Mouse (Mus musculus) macrophage (primary cell): ENCODE results near the gene Rad51b. TPM values are rescaled to one million over a fixed set of nuclear protein-coding genes. Genes with fewer than 3 reads are reported as not detected.

ENCODE experiments used
- H3K27ac ChIP-seq: fragments of 350-480 bp; formaldehyde crosslinking; 2 replicates; pipeline ENCODE4 v1.9.0; 2021
- H3K36me3 ChIP-seq: fragments of 350-480 bp; formaldehyde crosslinking; 2 replicates; pipeline ENCODE4 v1.9.0; 2021; ENCODE audit errors: inconsistent target
- H3K4me3 ChIP-seq: fragments of 350-480 bp; formaldehyde crosslinking; 2 replicates; pipeline ENCODE4 v1.9.0; 2021; ENCODE audit errors: inconsistent target
- H3K79me2 ChIP-seq: fragments of 350-480 bp; formaldehyde crosslinking; 2 replicates; pipeline ENCODE4 v1.9.0; 2021; ENCODE audit errors: inconsistent target
- WGBS: methylation state at CpG from one replicate; pipeline ENCODE4 v1.1.7; 2026; ENCODE audit warnings: inconsistent platforms; ENCODE audit not compliant: missing documents; 5-methylcytosine and 5-hydroxymethylcytosine counted together
- polyA plus RNA-seq: library from polyadenylated mRNA; stranded (reverse); fragments of 250-400 nt; gene quantifications from 3 replicates; pipeline ENCODE4 v1.2.4, GENCODE M21; 2018; ENCODE audit warnings: inconsistent platforms

Gene Rad51b
- polyA plus RNA-seq, 1 experiment from 2014 or later: 1.3 TPM

DNA sequence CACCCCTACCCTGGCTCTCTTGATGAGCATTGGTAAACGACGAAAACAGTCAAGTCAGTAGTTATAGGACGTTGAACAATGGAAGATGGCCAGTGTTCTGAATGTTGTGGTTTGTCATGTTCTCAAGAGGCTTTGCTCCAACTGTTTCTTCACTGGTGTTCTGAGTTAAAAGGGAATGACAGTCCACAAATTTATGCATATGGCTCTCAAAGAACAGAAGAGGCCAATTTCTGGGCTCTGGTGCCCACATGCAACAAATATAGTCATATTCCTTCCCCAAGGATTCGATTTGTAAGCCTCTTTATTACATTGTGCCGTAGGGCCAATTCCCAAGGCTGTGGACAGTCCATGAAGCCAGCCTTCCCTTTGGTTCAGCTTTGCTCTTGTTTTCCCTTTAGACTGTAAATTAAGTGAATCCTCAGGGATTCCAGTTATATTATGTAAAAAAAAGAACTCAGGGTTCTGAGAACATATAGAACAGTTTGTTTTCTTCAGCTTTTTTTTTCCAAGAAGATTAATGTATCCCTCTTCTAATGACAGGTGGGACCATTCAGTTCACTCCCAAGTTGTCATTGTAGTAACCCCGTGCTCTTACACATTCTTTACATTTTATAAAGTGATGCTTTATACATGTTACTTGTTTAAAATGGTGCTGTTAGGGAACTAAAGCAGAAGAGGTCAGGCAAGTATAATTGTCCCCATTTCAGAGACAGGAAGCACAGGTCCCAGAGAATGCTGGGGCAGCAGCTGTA lies 287.6 kb downstream of the Rad51b start:
- H3K79me2 ChIP-seq: no peaks in the 10 kb centered on the region
- no peak overlapping the region for H3K27ac ChIP-seq
- H3K36me3 ChIP-seq: no peaks in the 10 kb centered on the region
- 93% methylated on average over 6 of the region's 6 CpGs for WGBS
- no peak overlapping the region for H3K4me3 ChIP-seq

DNA sequence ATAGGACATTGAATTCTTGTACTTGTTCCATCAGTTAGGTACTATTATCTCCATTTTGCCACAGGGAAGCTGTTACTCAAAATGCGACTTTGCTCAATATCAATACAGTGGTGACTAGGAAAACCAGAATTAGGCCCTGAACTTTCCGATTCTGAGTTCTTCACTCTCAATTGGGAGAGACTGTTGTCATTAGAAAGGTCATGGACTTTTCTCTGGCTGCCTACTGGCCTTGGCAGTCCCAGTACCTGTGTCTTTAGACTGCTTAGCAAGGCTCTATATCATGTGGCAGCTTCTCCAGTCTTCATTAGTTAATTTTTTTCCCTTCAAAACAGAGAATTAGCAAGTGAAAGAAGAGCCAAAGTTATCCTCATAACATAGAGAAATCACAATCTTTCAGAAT lies 288.3 kb downstream of the Rad51b start:
- WGBS: 95% methylated on average over 2 of the region's 2 CpGs

DNA sequence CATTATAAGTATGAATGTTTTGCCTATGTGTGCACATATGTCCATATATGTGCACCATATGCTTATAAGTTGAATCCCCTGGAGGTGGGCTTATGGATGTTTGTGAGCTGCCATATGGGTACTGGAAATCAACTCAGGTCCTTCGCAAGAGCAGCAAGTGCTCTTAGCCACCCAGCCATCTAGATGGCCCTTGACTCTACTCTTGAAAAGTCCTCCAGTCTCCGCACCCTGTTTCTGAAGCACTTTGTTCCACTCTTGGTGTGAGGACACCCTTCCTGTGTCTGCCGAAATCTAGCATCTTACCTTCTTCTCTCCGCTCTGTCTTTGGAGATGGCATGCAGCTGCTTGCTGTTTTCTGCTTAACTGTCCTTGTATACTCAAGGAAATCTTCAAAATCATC lies 291.7 kb downstream of the Rad51b start:
- H3K79me2 ChIP-seq: no peaks in the 10 kb centered on the region
- 96% methylated on average over 4 of the region's 4 CpGs for WGBS
- no peak overlapping the region for H3K27ac ChIP-seq
- H3K4me3 ChIP-seq: no peak overlapping the region
- no peaks in the 10 kb centered on the region for H3K36me3 ChIP-seq

More for the DNA sequence above, 288.3 kb downstream of the Rad51b start:
- Histone ChIP-seq H3K36me3 (no peaks in the 10 kb centered on the region), H3K27ac (no peak overlapping the region), H3K79me2 (no peaks in the 10 kb centered on the region), H3K4me3 (no peak overlapping the region)

DNA sequence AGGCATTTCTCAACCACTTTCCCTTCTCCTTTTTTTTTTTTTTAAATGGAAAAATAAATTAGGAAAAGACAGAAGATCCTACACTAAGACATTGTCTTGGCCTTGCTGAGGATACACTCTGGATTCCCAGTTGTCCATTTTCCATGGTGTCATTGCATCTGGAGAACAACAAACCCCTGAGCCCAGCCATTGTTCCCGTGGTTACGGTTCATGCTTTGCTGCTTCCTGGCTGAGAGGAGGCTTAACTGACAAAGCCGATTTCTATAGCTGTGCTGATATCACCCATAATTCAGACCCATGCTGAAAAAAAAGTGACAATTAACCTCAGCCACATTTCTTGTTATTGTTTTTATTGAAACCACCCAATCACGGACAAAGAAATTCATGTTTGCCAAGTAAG lies 295.1 kb downstream of the Rad51b start:
- 83% methylated on average over 4 of the region's 4 CpGs for WGBS
- Histone ChIP-seq H3K27ac (no peak overlapping the region), H3K4me3 (no peak overlapping the region), H3K79me2 (no peaks in the 10 kb centered on the region), H3K36me3 (no peaks in the 10 kb centered on the region)

DNA sequence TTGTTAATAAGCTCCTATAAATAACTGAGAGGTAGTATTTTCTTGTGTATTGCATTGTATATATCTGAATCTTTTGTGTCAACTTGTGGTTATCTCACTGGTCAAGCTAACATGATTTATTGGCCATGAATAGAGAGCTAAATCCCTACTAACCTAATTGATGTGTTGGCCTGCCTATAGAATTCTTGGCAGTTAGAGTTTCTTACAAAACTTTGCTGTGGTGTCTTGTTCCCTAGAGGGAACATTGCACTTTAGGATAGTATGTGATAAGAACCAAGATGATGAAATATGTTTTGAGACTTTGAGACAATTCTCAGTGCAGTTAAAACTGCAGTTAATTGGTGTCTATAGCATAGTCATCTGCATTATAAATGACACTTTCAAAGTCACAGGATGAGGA lies 299.8 kb downstream of the Rad51b start:
- Histone ChIP-seq H3K79me2 (no peaks in the 10 kb centered on the region), H3K27ac (no peak overlapping the region), H3K36me3 (no peaks in the 10 kb centered on the region), H3K4me3 (no peak overlapping the region)

DNA sequence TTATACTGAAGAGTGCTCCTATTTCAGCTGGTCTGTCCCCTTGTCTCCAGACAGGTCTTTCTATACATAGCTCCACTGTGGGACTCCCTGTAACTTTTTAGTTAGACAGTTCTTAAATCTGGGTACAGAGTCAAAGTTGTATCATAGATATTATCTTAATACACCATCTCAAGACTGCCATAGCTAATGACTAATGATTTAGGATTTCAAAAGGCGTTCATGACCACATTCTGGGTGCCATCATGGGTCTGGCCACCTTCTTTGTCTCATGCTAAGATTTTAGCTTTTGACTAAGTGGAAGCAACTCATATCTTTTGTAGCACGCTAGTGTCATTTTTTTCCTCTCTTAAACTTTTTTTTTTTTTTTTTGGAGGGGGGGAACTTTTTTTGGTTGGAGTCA lies 300.3 kb downstream of the Rad51b start:
- H3K79me2 ChIP-seq: no peaks in the 10 kb centered on the region
- 89% methylated on average over 2 of the region's 2 CpGs for WGBS
- no peak overlapping the region for H3K27ac ChIP-seq
- H3K4me3 ChIP-seq: no peak overlapping the region
- no peaks in the 10 kb centered on the region for H3K36me3 ChIP-seq

DNA sequence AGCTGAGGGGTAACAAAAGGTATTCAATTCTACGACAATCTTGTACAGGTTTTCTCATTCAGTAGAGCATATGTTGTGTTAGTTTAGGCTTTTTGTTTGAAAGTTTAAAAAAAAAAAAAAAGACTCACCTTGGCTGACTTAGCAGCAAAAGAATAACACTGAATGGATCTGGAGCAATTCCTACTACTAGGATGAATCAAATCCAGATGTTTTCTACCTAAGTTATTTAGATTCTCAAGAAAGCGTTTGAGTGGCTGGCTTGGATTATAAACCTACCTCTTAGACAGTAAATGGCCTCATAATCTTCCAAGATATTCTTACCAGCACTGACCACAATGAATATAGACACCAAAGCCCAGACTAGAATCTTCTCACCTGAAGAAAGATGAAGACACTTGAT lies 300.7 kb downstream of the Rad51b start:
- WGBS: 96% methylated on average over 2 of the region's 2 CpGs
- Histone ChIP-seq H3K4me3 (no peak overlapping the region), H3K79me2 (no peaks in the 10 kb centered on the region), H3K27ac (no peak overlapping the region), H3K36me3 (no peaks in the 10 kb centered on the region)

DNA sequence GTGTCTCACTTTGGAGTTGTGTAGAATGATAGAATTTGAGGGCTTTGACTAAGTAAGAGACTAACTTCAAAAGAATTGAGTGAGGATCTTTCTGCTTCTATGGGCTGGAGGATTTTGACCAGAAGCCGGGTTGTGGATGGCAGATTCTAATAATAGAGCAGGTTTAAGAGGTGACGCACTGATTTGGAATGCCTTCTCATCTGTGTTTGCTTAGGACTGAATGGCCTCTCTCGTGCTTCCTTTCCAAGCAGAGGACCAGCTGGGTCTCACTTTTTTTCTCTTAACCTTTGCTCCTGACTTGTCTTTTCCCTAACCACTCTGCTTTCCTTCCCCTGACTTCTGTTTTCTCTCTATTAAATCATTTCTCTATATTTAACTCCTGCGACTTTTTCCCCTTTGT lies 301.4 kb downstream of the Rad51b start:
- Histone ChIP-seq H3K27ac (no peak overlapping the region), H3K79me2 (no peaks in the 10 kb centered on the region), H3K36me3 (no peaks in the 10 kb centered on the region), H3K4me3 (no peak overlapping the region)
- 88% methylated on average over 4 of the region's 4 CpGs for WGBS

DNA sequence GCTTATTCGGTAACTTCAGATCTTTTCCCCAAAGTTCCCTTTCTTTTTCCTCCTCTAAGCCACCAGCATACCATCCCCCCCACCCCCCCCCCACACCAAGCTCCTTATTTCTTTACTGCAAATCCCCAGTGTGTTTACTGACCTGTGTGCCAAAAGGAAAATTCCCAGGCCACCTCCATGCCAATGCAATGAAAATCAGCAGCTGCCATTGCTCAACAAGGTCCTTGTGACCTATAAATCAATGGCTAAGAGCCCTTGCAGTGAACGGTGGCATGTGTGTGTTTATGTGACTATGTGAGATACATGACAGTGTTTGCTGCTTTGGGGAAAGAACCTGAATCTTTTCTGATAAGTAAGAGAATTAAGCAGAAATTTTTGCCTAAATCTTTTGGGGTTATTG lies 301.8 kb downstream of the Rad51b start:
- 78% methylated on average over 2 of the region's 2 CpGs for WGBS
- H3K4me3 ChIP-seq: no peak overlapping the region
- no peaks in the 10 kb centered on the region for H3K36me3 ChIP-seq
- no peaks in the 10 kb centered on the region for H3K79me2 ChIP-seq
- no peak overlapping the region for H3K27ac ChIP-seq

DNA sequence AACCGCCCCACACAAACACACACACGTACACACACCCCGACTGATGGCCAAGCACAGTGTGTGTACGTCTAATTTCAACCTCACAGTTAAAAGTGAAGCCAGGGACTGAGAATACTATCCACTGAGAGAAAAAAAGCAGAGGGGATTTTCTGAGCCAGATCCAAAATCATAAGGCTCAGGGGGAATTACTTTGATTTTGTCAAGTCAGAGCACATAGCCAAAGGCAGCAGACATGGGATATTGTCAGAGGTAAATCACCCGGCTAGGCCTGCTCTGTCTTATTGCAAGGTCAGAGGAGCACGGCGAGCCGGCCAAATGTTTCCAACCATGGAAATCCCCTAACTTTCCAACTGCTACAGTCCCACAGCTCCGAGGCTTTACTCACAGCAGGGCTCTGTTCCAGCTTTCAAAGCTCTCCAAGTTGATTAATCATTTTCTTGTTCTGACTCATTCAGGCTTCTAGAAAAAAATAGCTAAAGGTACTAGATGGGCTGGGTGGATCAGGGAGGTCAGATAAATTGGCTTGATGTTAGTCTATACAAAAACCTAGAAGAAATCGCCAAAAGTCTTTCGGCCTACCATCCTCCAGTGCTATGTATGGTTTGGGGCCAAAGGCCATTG lies 303.2 kb downstream of the Rad51b start:
- no peaks in the 10 kb centered on the region for H3K79me2 ChIP-seq
- WGBS: 85% methylated on average over 9 of the region's 11 CpGs
- H3K36me3 ChIP-seq: no peaks in the 10 kb centered on the region
- no peak overlapping the region for H3K4me3 ChIP-seq
- H3K27ac ChIP-seq: no peak overlapping the region

DNA sequence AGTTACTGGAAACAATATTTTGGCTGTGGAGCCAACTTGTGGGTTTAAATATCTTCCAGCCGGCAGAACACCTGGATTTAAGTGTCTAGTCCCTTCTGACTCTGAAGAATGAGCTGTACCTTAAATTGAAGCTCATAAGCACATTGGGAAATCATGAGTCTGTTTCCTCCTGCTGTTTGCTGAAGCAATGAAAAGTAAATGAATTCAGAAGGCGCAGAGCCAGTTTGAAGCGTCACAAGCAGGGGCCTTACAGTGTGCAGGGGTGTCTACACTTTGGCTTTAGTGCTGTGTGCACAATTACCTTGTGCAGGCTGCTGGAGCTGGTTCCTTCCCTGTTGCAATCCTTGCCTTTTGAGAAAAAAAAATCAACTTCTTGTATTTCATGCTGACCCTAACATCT lies 305.6 kb downstream of the Rad51b start:
- no peaks in the 10 kb centered on the region for H3K36me3 ChIP-seq
- no peak overlapping the region for H3K27ac ChIP-seq
- H3K4me3 ChIP-seq: no peak overlapping the region
- WGBS: 95% methylated on average over 3 of the region's 3 CpGs
- H3K79me2 ChIP-seq: no peaks in the 10 kb centered on the region

DNA sequence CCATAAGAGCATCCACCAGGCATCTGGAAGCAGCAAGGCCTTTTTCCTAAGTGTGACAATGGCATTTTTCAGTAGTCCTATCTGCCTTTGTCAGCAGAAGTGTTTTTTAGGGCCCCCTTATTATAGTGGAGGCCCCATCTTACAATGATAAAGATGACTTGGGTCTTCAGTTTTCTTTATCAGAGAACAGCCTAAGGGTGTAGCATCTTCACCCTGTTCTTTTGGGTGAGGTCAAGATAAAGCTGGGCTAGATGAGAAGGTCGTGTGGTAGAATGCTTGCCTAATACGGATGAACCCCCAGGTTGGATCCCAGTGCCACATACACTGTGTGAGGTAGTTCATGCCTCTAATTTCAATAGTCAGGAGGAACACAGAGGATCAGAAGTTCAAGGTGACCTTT lies 307.8 kb downstream of the Rad51b start:
- no peak overlapping the region for H3K4me3 ChIP-seq
- 85% methylated on average over 2 of the region's 2 CpGs for WGBS
- H3K27ac ChIP-seq: no peak overlapping the region
- no peaks in the 10 kb centered on the region for H3K79me2 ChIP-seq
- H3K36me3 ChIP-seq: no peaks in the 10 kb centered on the region

DNA sequence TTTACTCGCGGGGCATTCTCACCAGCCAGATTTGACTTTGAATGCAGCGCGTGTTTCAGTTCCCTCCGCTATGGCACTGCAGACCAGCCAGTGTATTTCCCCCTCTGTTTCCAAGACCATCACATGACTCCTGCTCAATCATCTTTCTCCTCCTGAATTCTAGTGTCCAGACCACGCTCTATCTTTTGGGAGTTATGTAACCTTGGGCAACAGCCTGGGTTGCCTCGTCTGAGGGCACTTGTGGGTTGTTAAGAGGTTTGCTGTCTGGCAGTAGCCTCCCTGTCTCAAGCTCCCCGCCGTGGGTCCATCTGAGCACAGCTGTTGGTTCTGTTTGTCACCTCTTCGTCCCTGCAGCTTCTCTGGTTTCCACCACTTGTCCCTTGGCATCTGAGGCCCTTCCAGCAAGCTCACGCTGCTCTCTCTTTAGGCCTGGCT lies 309.1 kb downstream of the Rad51b start:
- H3K4me3 ChIP-seq: no peak overlapping the region
- no peaks in the 10 kb centered on the region for H3K79me2 ChIP-seq
- H3K27ac ChIP-seq: no peak overlapping the region
- H3K36me3 ChIP-seq: no peaks in the 10 kb centered on the region
- WGBS: 90% methylated on average over 11 of the region's 11 CpGs

DNA sequence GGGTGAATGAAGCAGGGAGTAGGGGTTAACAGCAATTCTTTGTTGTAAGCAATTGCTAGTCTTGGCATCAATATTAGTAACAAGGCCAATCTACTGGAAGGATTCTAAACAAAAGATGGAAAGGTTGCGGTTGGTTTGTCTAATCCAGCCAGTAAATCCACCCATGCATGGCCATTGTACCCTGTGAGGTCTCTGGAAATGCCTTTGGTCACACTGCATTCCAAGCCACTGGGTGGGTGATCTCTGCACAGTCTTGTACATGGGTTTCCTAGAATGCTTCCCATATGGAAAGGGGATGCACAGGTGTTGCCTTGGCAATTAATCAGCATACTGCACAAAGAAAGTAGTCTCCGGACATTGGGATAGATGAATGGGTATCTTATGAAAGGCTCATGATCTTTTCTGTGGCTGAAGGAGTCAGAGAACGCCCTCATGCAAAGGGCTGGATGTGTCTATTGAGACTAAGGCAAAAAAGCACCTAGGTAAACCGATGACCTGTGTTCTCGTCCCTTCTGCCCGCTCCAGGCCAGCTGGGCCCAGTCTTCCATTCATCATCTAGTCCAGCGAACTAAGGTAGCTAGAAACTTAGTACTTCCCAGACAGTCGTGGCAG lies 312.4 kb downstream of the Rad51b start:
- H3K4me3 ChIP-seq: no peak overlapping the region
- 99% methylated on average over 8 of the region's 8 CpGs for WGBS
- H3K36me3 ChIP-seq: no peaks in the 10 kb centered on the region
- no peak overlapping the region for H3K27ac ChIP-seq
- no peaks in the 10 kb centered on the region for H3K79me2 ChIP-seq

DNA sequence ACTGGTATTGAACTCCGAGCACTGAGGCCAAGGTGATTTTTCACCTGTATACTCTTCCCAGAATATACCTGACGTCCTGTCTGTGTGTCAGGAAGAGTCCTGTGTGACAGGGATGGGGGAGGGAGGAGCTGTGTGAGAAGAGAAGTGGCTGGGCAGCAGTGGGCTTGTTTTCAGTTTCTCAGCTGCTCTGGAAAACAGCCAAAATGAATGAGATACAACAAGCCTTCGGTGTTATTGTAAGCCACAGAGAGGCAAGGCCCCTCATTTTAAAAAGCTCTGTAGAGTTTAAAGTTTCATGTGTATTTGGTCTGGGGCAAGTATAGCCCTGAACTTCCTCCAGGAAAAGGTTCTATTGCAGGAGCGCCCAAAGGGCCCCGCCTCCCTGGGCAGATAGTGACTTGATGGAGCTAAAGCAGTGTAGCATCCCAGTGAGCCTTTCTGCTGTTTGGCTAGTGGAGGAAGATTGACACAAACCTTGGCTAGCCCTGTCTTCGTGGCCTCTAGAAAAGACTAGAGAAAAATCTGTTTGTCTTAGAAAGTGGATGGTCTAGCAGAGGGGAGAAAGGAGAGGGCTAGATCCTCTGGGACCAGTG lies 313.5 kb downstream of the Rad51b start:
- no peak overlapping the region for H3K27ac ChIP-seq
- no peak overlapping the region for H3K4me3 ChIP-seq
- 72% methylated on average over 6 of the region's 6 CpGs for WGBS
- no peaks in the 10 kb centered on the region for H3K79me2 ChIP-seq
- H3K36me3 ChIP-seq: no peaks in the 10 kb centered on the region
